Mouse (Mus musculus): ENCODE measurements around the gene Slc44a3.

GRCm38 (mm10) chr3:121418850-121419435 is 113.3 kb downstream of the Slc44a3 start:
- TF ChIP-seq CTCF (IDR thresholded peaks at IDR 0.05; ENCODE audit: borderline replicate concordance, extremely low read depth, insufficient read depth, insufficient read length) (no peak), POLR2A (IDR thresholded peaks at IDR 0.05; ENCODE audit: borderline replicate concordance, extremely low read depth, insufficient read depth, insufficient read length, poor library complexity, severe bottlenecking) (no peak)
